Mouse (Mus musculus) stomach, postnatal 0 days (tissue): ENCODE measurements at regions not wholly inside any gene's neighbourhood (a gene's known extent, or its start where the extent isn't known, plus 50 kb on each side); places are given as distances from the start of the nearest gene placed in this dataset.

Experiments used
- ATAC-seq: fragments of 200-750 bp; cut with Nextera tagmentation; 2 replicates; pipeline ENCODE4 v1.8.0; 2017; ENCODE audit not compliant: low FRiP score, low TSS enrichment
- DNase-seq: peaks from one replicate; pipeline ENCODE4 v3.0.0-alpha.2; 2016; ENCODE audit warnings: low spot score
- H3K27ac ChIP-seq: fragments of 300-500 bp; sonication (generic); replicated peaks from 2 replicates; pipeline ENCODE4 v1.5.1; 2014; ENCODE audit warnings: mild to moderate bottlenecking, control low read depth
- H3K27me3 ChIP-seq: fragments of 300-500 bp; sonication (generic); 2 replicates; pipeline ENCODE4 v1.6.1; 2014; ENCODE audit warnings: low read length; ENCODE audit not compliant: control insufficient read depth, insufficient read depth
- H3K36me3 ChIP-seq: fragments of 300-500 bp; sonication (generic); 2 replicates; pipeline ENCODE4 v1.6.1; 2014; ENCODE audit warnings: low read length, mixed read lengths; ENCODE audit not compliant: control insufficient read depth, insufficient read depth
- H3K4me1 ChIP-seq: fragments of 300-500 bp; sonication (generic); replicated peaks from 2 replicates; pipeline ENCODE4 v1.6.1; 2014; ENCODE audit warnings: antibody characterized with exemption; ENCODE audit not compliant: control insufficient read depth, insufficient read depth
- H3K4me2 ChIP-seq: fragments of 300-500 bp; sonication (generic); replicated peaks from 2 replicates; pipeline ENCODE4 v1.6.1; 2014; ENCODE audit warnings: low read depth, mild to moderate bottlenecking, control low read depth, moderate library complexity
- H3K4me3 ChIP-seq: fragments of 300-500 bp; sonication (generic); 2 replicates; pipeline ENCODE4 v1.5.1; 2014; ENCODE audit warnings: low read depth, low read length, control low read depth
- H3K9ac ChIP-seq: fragments of 300-500 bp; sonication (generic); 2 replicates; pipeline ENCODE4 v1.6.1; 2014; ENCODE audit warnings: mild to moderate bottlenecking, low read length, control low read depth, mixed read lengths
- H3K9me3 ChIP-seq: fragments of 300-500 bp; sonication (generic); 2 replicates; pipeline ENCODE4 v1.6.1; 2016; ENCODE audit warnings: low read length; ENCODE audit not compliant: control insufficient read depth
- CTCF ChIP-seq: IDR thresholded peaks from 2 replicates; pipeline ENCODE4 v1.5.1; 2016; ENCODE audit warnings: antibody characterized with exemption, low read depth, mild to moderate bottlenecking, moderate library complexity
- EP300 ChIP-seq: optimal IDR thresholded peaks from 2 replicates; pipeline ENCODE3; 2016; ENCODE audit warnings: antibody characterized with exemption
- WGBS: fragments of 180-500 bp; shearing (Covaris S2); extraction: QIAGEN DNeasy Blood & Tissue Kit; methylation state at CpG from one replicate; pipeline ENCODE4 v1.1.7; 2014; 5-methylcytosine and 5-hydroxymethylcytosine counted together

GRCm38 (mm10) chr2:61384467-61384866, 193.9 kb upstream of the Tank start:
- Histone ChIP-seq H3K9me3 (no peaks in the 10 kb centered on the region), H3K9ac (no peak overlapping the region), H3K4me2 (no peak overlapping the region), H3K27me3 (no peaks in the 10 kb centered on the region), H3K4me3 (no peak overlapping the region), H3K36me3 (no peaks in the 10 kb centered on the region), H3K4me1 (no peaks in the 10 kb centered on the region), H3K27ac (no peak overlapping the region)
- ATAC-seq: no peak
- TF ChIP-seq EP300 (no peak), CTCF (no peak)
- 45% methylated on average over 6 of the region's 6 CpGs for WGBS
- DNase-seq: no peak

GRCm38 (mm10) chr2:61383744-61384295, 194.6 kb upstream of the Tank start:
- no peak for DNase-seq
- Histone ChIP-seq H3K4me2 (no peak overlapping the region), H3K9me3 (no peaks in the 10 kb centered on the region), H3K9ac (no peak overlapping the region), H3K4me1 (no peaks in the 10 kb centered on the region), H3K27ac (no peak overlapping the region), H3K27me3 (no peaks in the 10 kb centered on the region), H3K36me3 (no peaks in the 10 kb centered on the region), H3K4me3 (no peak overlapping the region)
- no peak for ATAC-seq
- no peak for TF ChIP-seq EP300
- no peak for TF ChIP-seq CTCF
- WGBS: 97% methylated on average over 1 of the region's 1 CpGs

- Histone ChIP-seq H3K4me3 (no peak overlapping the region), H3K9ac (no peak overlapping the region), H3K4me1 (no peaks in the 10 kb centered on the region), H3K4me2 (no peak overlapping the region), H3K9me3 (no peaks in the 10 kb centered on the region), H3K36me3 (no peaks in the 10 kb centered on the region), H3K27ac (no peak overlapping the region), H3K27me3 (no peaks in the 10 kb centered on the region)
- WGBS: 73% methylated on average over 5 of the region's 5 CpGs
- ATAC-seq (no peak), DNase-seq (no peak)
- TF ChIP-seq EP300: no peak
- TF ChIP-seq CTCF: no peak
Measured at GRCm38 (mm10) chr2:61379076-61379475, 199.3 kb upstream of the Tank start.

GRCm38 (mm10) chr2:61378297-61378696, 200.1 kb upstream of the Tank start:
- Histone ChIP-seq H3K4me3 (no peak overlapping the region), H3K4me1 (no peaks in the 10 kb centered on the region), H3K9ac (no peak overlapping the region), H3K36me3 (no peaks in the 10 kb centered on the region), H3K4me2 (no peak overlapping the region), H3K27me3 (no peaks in the 10 kb centered on the region), H3K27ac (no peak overlapping the region), H3K9me3 (no peaks in the 10 kb centered on the region)
- TF ChIP-seq EP300: no peak
- TF ChIP-seq CTCF: no peak
- ATAC-seq (no peak), DNase-seq (no peak)
- 89% methylated on average over 5 of the region's 5 CpGs for WGBS

GRCm38 (mm10) chr2:61377756-61378155, 200.6 kb upstream of the Tank start:
- Histone ChIP-seq H3K27ac (no peak overlapping the region), H3K9ac (no peak overlapping the region), H3K36me3 (no peaks in the 10 kb centered on the region), H3K27me3 (no peaks in the 10 kb centered on the region), H3K4me1 (no peaks in the 10 kb centered on the region), H3K4me3 (no peak overlapping the region), H3K9me3 (no peaks in the 10 kb centered on the region), H3K4me2 (no peak overlapping the region)
- no peak for DNase-seq
- WGBS: 79% methylated on average over 8 of the region's 8 CpGs
- TF ChIP-seq CTCF (no peak), EP300 (no peak)
- no peak for ATAC-seq

- no peak overlapping the region for H3K9ac ChIP-seq
- WGBS: 89% methylated on average over 4 of the region's 4 CpGs
- no peaks in the 10 kb centered on the region for H3K4me1 ChIP-seq
- no peak for DNase-seq
- ATAC-seq: no peak
- H3K27me3 ChIP-seq: no peaks in the 10 kb centered on the region
- no peak overlapping the region for H3K4me3 ChIP-seq
- H3K4me2 ChIP-seq: no peak overlapping the region
- H3K27ac ChIP-seq: no peak overlapping the region
- no peaks in the 10 kb centered on the region for H3K36me3 ChIP-seq
- no peaks in the 10 kb centered on the region for H3K9me3 ChIP-seq
- TF ChIP-seq CTCF: no peak
- TF ChIP-seq EP300: no peak
Measured at GRCm38 (mm10) chr2:61362606-61363005, 215.8 kb upstream of the Tank start.
